Mouse (Mus musculus) heart, postnatal 0 days (tissue): Measurements from ENCODE around the gene Mmrn2. TPM values are rescaled to one million over a fixed set of nuclear protein-coding genes. Genes with fewer than 3 reads are reported as not detected.

Source experiments
- ATAC-seq: fragments of 200-750 bp; cut with Nextera tagmentation; 2 replicates; pipeline ENCODE4 v1.8.0; 2017; ENCODE audit warnings: low read depth, moderate number of reproducible peaks, moderate library complexity; ENCODE audit not compliant: insufficient read depth
- DNase-seq: peaks from one replicate; pipeline ENCODE4 v3.0.0-alpha.2; 2016; ENCODE audit warnings: low spot score
- H3K27ac ChIP-seq: fragments of 300-500 bp; sonication (generic); 2 replicates; pipeline ENCODE4 v1.5.1; 2014; ENCODE audit warnings: low read depth, mild to moderate bottlenecking
- H3K27me3 ChIP-seq: fragments of 300-500 bp; sonication (generic); 2 replicates; pipeline ENCODE4 v1.6.1; 2014; ENCODE audit warnings: low read length, mixed read lengths; ENCODE audit not compliant: control insufficient read depth, insufficient read depth
- H3K36me3 ChIP-seq: fragments of 300-500 bp; sonication (generic); replicated peaks from 2 replicates; pipeline ENCODE4 v1.6.1; 2014; ENCODE audit warnings: low read length, mixed read lengths; ENCODE audit not compliant: control insufficient read depth, insufficient read depth
- H3K4me1 ChIP-seq: fragments of 300-500 bp; sonication (generic); 2 replicates; pipeline ENCODE4 v1.6.1; 2014; ENCODE audit warnings: antibody characterized with exemption; ENCODE audit not compliant: control insufficient read depth, insufficient read depth
- H3K4me2 ChIP-seq: fragments of 300-500 bp; sonication (generic); 2 replicates; pipeline ENCODE4 v1.6.1; 2014; ENCODE audit warnings: low read depth, mild to moderate bottlenecking, low read length, moderate library complexity
- H3K4me3 ChIP-seq: fragments of 300-500 bp; sonication (generic); 2 replicates; pipeline ENCODE4 v1.5.1; 2014; ENCODE audit warnings: low read depth, low read length
- H3K9ac ChIP-seq: fragments of 300-500 bp; sonication (generic); replicated peaks from 2 replicates; pipeline ENCODE4 v1.6.1; 2014; ENCODE audit warnings: low read depth, low read length, mixed read lengths
- H3K9me3 ChIP-seq: fragments of 300-500 bp; sonication (generic); replicated peaks from 2 replicates; pipeline ENCODE4 v1.6.1; 2016; ENCODE audit warnings: low read length; ENCODE audit not compliant: control insufficient read depth
- CTCF ChIP-seq: IDR thresholded peaks from 2 replicates; pipeline ENCODE4 v1.5.1; 2016; ENCODE audit warnings: antibody characterized with exemption, control low read depth, low read depth
- EP300 ChIP-seq: IDR thresholded peaks from 2 replicates; pipeline ENCODE4 v1.6.1; 2016; ENCODE audit warnings: antibody characterized with exemption, low read depth
- WGBS: fragments of 180-500 bp; shearing (Covaris S2); extraction: QIAGEN DNeasy Blood & Tissue Kit; methylation state at CpG from one replicate; pipeline ENCODE4 v1.1.7; 2014; 5-methylcytosine and 5-hydroxymethylcytosine counted together
- polyA plus RNA-seq: library from polyadenylated mRNA; unstranded; fragments of >200 nt; fragmentation: Nextera tagmentation; extraction: Ambion mirVana; gene quantifications from 2 replicates; pipeline ENCODE4 v1.2.1, GENCODE M21; 2015
- total RNA-seq: library from RNA; depleted of rRNA; stranded (reverse); fragments of >200 nt; gene quantifications from 2 replicates; pipeline ENCODE4 v1.2.3, GENCODE M21; 2014; ENCODE audit warnings: low replicate concordance

Gene Mmrn2
- total and polyA plus RNA-seq, 2 experiments from 2014 or later: 20.4 to 41.7 TPM

- no peak overlapping the region for H3K4me2 ChIP-seq
- 95% methylated on average over 6 of the region's 6 CpGs for WGBS
- H3K4me1 ChIP-seq: peaks cover 7% of the 10 kb centered on the region; the same call in 1 of the 2 replicates
- no peak overlapping the region for H3K9ac ChIP-seq
- H3K9me3 ChIP-seq: no peaks in the 10 kb centered on the region
- TF ChIP-seq EP300 (no peak), CTCF (0 out of 2 replicates have a peak, but pooled peaks have one; percentile 10)
- H3K36me3 ChIP-seq: peaks cover 31% of the 10 kb centered on the region; the same call in 1 of the 2 replicates
- H3K27ac ChIP-seq: no peak overlapping the region
- DNase-seq (no peak), ATAC-seq (no peak)
- no peak overlapping the region for H3K4me3 ChIP-seq
- H3K27me3 ChIP-seq: no peaks in the 10 kb centered on the region
Measured at GRCm38 (mm10) chr14:34446624-34447023, 71.4 kb downstream of the Mmrn2 start.

- Histone ChIP-seq H3K4me3 (no peak overlapping the region), H3K27me3 (no peaks in the 10 kb centered on the region), H3K9ac (no peak overlapping the region), H3K27ac (no peak overlapping the region), H3K4me1 (peaks cover 7% of the 10 kb centered on the region; the same call in 1 of the 2 replicates), H3K9me3 (no peaks in the 10 kb centered on the region), H3K4me2 (no peak overlapping the region), H3K36me3 (peaks cover 27% of the 10 kb centered on the region; the same call in 1 of the 2 replicates)
- ATAC-seq (no peak), DNase-seq (no peak)
- TF ChIP-seq EP300: no peak
- TF ChIP-seq CTCF: no peak
- WGBS: 68% methylated on average over 4 of the region's 4 CpGs
Measured at GRCm38 (mm10) chr14:34447659-34448058, 72.4 kb downstream of the Mmrn2 start.

DNA sequence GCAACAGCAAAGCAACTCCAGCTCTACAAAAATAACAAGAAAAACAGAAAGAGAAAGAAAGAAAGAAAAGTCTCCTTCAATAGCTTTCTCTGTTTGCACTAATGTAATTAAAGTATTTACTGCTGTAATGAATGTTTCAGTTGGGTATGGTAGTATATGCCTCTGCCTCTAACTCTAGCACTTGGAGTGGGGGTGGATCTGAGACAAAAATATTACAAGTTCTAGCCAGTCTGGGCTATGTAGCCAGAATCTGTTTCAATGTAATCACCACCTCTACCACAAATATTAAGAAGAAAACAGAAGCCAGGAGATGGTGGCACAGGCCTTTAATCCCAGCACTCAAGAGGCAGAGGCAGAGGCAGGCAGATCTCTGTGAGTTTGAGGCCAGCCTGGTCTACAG, 73.1 kb downstream of the Mmrn2 start:
- Histone ChIP-seq H3K9me3 (no peaks in the 10 kb centered on the region), H3K27me3 (no peaks in the 10 kb centered on the region), H3K36me3 (peaks cover 20% of the 10 kb centered on the region; the same call in 1 of the 2 replicates), H3K27ac (no peak overlapping the region), H3K9ac (no peak overlapping the region), H3K4me1 (peaks cover 7% of the 10 kb centered on the region; the same call in 1 of the 2 replicates), H3K4me3 (no peak overlapping the region), H3K4me2 (no peak overlapping the region)
- no peak for TF ChIP-seq CTCF
- TF ChIP-seq EP300: no peak
- DNase-seq: no peak
- ATAC-seq: no peak

GRCm38 (mm10) chr14:34449807-34450206, 74.5 kb downstream of the Mmrn2 start:
- Histone ChIP-seq H3K36me3 (peaks cover 16% of the 10 kb centered on the region; the same call in 1 of the 2 replicates), H3K9ac (no peak overlapping the region), H3K27me3 (no peaks in the 10 kb centered on the region), H3K9me3 (no peaks in the 10 kb centered on the region), H3K4me2 (no peak overlapping the region), H3K27ac (0 out of 2 replicates have a peak overlapping the region, but pooled peaks have one; percentile 11), H3K4me3 (no peak overlapping the region), H3K4me1 (0 out of 2 replicates have a peak, but pooled peaks cover 5% of the 10 kb centered on the region)
- peak; percentile 26 for DNase-seq
- TF ChIP-seq CTCF (no peak), EP300 (no peak)
- ATAC-seq: no peak
- 63% methylated on average over 9 of the region's 9 CpGs for WGBS

- no peak overlapping the region for H3K4me3 ChIP-seq
- TF ChIP-seq EP300 (no peak), CTCF (no peak)
- no peak overlapping the region for H3K9ac ChIP-seq
- H3K36me3 ChIP-seq: peaks cover 10% of the 10 kb centered on the region; the same call in 1 of the 2 replicates
- 77% methylated on average over 5 of the region's 5 CpGs for WGBS
- no peak for ATAC-seq
- no peak overlapping the region for H3K4me2 ChIP-seq
- no peak for DNase-seq
- H3K27ac ChIP-seq: no peak overlapping the region
- 0 out of 2 replicates have a peak, but pooled peaks cover 5% of the 10 kb centered on the region for H3K4me1 ChIP-seq
- no peaks in the 10 kb centered on the region for H3K27me3 ChIP-seq
- H3K9me3 ChIP-seq: no peaks in the 10 kb centered on the region
Measured at GRCm38 (mm10) chr14:34450451-34450850, 75.2 kb downstream of the Mmrn2 start.

- H3K4me1 ChIP-seq: 0 out of 2 replicates have a peak, but pooled peaks cover 5% of the 10 kb centered on the region
- no peak overlapping the region for H3K9ac ChIP-seq
- no peaks in the 10 kb centered on the region for H3K9me3 ChIP-seq
- H3K27me3 ChIP-seq: no peaks in the 10 kb centered on the region
- DNase-seq (no peak), ATAC-seq (no peak)
- peaks cover 10% of the 10 kb centered on the region; the same call in 1 of the 2 replicates for H3K36me3 ChIP-seq
- TF ChIP-seq EP300 (no peak), CTCF (no peak)
- no peak overlapping the region for H3K27ac ChIP-seq
- H3K4me2 ChIP-seq: no peak overlapping the region
- H3K4me3 ChIP-seq: no peak overlapping the region
Measured at GRCm38 (mm10) chr14:34451872-34452271, 76.6 kb downstream of the Mmrn2 start.
